Mouse (Mus musculus) erythroblast, embryonic 14.5 days (primary cell): ENCODE measurements around the gene Tkt.

ENCODE experiments used
- GATA1 ChIP-seq: IDR thresholded peaks from 2 replicates; pipeline ENCODE4 v1.6.1; 2012; ENCODE audit warnings: low read length, inconsistent platforms, mixed read lengths
- TAL1 ChIP-seq: IDR thresholded peaks from 3 replicates; pipeline ENCODE4 v1.6.1; 2012; ENCODE audit warnings: low read length, inconsistent platforms, mixed read lengths

DNA sequence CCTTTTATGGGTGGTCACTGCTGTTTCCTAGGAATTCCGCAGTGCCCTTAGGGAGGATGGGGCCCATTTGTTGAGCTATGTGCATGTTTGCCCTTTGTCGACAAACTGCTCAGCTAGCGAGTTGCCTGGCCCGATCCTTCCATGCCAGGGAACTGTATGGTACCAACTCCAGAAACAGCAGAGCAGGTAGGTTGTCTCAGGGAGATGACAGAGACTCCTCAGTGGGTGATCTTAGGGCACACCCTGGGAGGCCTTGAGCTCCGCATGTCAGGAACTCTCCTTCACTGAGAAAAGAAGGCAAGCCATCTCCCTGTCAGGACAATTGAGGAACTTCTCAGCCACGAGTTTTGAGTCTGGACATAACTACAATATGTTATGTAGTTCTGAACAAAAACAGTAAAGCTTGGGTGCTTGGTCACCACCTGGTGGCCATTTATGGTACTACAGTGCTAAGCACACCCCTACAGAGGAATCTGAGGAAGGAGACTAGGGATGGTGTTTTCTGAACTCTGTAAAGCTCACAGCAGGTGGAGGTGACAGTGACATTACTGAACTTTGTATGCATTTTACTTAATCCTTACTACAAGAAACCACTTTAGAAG lies 25.9 kb downstream of the Tkt start:
- TF ChIP-seq GATA1: no peak
- no peak for TF ChIP-seq TAL1
